Mouse (Mus musculus): ENCODE data around the gene Zgrf1. TPM values are rescaled to one million over a fixed set of nuclear protein-coding genes. Genes with fewer than 3 reads are reported as not detected.

Gene Zgrf1
- polyA plus RNA-seq, 1 experiment from 2014 or later, result 13.9 TPM

- peak; percentile 88 for DNase-seq (ENCODE audit: low spot score)
- Histone ChIP-seq H3K4me3 (ENCODE audit: low read depth, low read length) (peak overlapping the region; percentile 45), H3K9me3 (ENCODE audit: control insufficient read depth, low read length) (no peaks in the 10 kb centered on the region), H3K4me2 (peak overlapping the region; percentile 71), H3K36me3 (ENCODE audit: control insufficient read depth, insufficient read depth, low read length) (no peaks in the 10 kb centered on the region), H3K27me3 (replicated peaks; ENCODE audit: control insufficient read depth, insufficient read depth, low read length) (peaks cover 50% of the 10 kb centered on the region), H3K9ac (ENCODE audit: low read depth, low read length) (no peak overlapping the region), H3K27ac (ENCODE audit: low read depth, low read length) (no peak overlapping the region), H3K4me1 (replicated peaks; ENCODE audit: control insufficient read depth, insufficient read depth, low read length) (no peaks in the 10 kb centered on the region)
- peak; percentile 71 for ATAC-seq (replicated peaks; ENCODE audit: low FRiP score)
- 1% methylated on average over 36 of the region's 36 CpGs for WGBS
These were observed 72.0 kb downstream of the Zgrf1 start for GRCm38 (mm10) chr3:127625296-127625695.

GRCm38 (mm10) chr3:127625701-127626399 is 72.6 kb downstream of the Zgrf1 start:
- Histone ChIP-seq H3K4me3 (ENCODE audit: low read depth, low read length) (peak overlapping the region; percentile 45), H3K27me3 (replicated peaks; ENCODE audit: control insufficient read depth, insufficient read depth, low read length) (peaks cover 56% of the 10 kb centered on the region), H3K36me3 (ENCODE audit: control insufficient read depth, insufficient read depth, low read length) (no peaks in the 10 kb centered on the region), H3K9ac (ENCODE audit: low read depth, low read length) (no peak overlapping the region), H3K4me2 (peak overlapping the region; percentile 71), H3K27ac (ENCODE audit: low read depth, low read length) (no peak overlapping the region), H3K9me3 (ENCODE audit: control insufficient read depth, low read length) (no peaks in the 10 kb centered on the region), H3K4me1 (replicated peaks; ENCODE audit: control insufficient read depth, insufficient read depth, low read length) (no peaks in the 10 kb centered on the region)
- DNase-seq (ENCODE audit: low spot score) (peak; percentile 61), ATAC-seq (replicated peaks; ENCODE audit: low FRiP score) (no peak; the same call in 1 of the 2 replicates)
- 2% methylated on average over 28 of the region's 28 CpGs for WGBS

DNA sequence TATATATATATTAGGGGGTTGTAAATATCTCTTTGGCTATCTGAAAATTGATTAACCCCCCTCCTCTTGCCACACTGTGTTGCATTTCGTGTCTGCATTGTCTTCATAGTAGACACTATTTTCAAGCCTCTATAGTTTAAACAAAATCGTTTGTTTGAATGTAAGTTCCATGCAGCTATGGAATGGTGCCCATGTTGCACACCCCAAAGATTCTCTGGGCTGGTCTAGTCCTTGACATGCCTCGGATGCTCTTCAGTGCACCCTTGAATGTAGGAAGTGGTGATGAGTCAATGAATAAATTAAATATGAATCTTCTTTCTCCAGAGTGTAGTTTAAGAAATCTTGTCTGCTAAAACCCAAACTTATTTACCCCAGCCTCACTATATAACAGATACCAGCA is 73.2 kb downstream of the Zgrf1 start:
- ATAC-seq (replicated peaks; ENCODE audit: low FRiP score) (no peak), DNase-seq (ENCODE audit: low spot score) (no peak)
- Histone ChIP-seq H3K36me3 (ENCODE audit: control insufficient read depth, insufficient read depth, low read length) (no peaks in the 10 kb centered on the region), H3K27ac (ENCODE audit: low read depth, low read length) (no peak overlapping the region), H3K4me1 (replicated peaks; ENCODE audit: control insufficient read depth, insufficient read depth, low read length) (no peaks in the 10 kb centered on the region), H3K4me2 (no peak overlapping the region), H3K9ac (ENCODE audit: low read depth, low read length) (no peak overlapping the region), H3K4me3 (ENCODE audit: low read depth, low read length) (no peak overlapping the region), H3K27me3 (replicated peaks; ENCODE audit: control insufficient read depth, insufficient read depth, low read length) (peaks cover 63% of the 10 kb centered on the region), H3K9me3 (ENCODE audit: control insufficient read depth, low read length) (no peaks in the 10 kb centered on the region)
- 11% methylated on average over 3 of the region's 3 CpGs for WGBS

GRCm38 (mm10) chr3:127627151-127627955 is 74.1 kb downstream of the Zgrf1 start:
- H3K36me3 ChIP-seq (ENCODE audit: control insufficient read depth, insufficient read depth, low read length), result no peaks in the 10 kb centered on the region
- H3K4me1 ChIP-seq (replicated peaks; ENCODE audit: control insufficient read depth, insufficient read depth, low read length), result 0 out of 2 replicates have a peak, but pooled peaks cover 1% of the 10 kb centered on the region
- H3K27ac ChIP-seq (ENCODE audit: low read depth, low read length), result no peak overlapping the region
- H3K9me3 ChIP-seq (ENCODE audit: control insufficient read depth, low read length), result no peaks in the 10 kb centered on the region
- H3K4me2 ChIP-seq, result no peak overlapping the region
- WGBS, result 3% methylated on average over 28 of the region's 28 CpGs
- no peak overlapping the region for H3K4me3 ChIP-seq (ENCODE audit: low read depth, low read length)
- H3K27me3 ChIP-seq (replicated peaks; ENCODE audit: control insufficient read depth, insufficient read depth, low read length), result peaks cover 71% of the 10 kb centered on the region
- no peak overlapping the region for H3K9ac ChIP-seq (ENCODE audit: low read depth, low read length)
- ATAC-seq (replicated peaks; ENCODE audit: low FRiP score) (no peak), DNase-seq (ENCODE audit: low spot score) (peak; percentile 53)

DNA sequence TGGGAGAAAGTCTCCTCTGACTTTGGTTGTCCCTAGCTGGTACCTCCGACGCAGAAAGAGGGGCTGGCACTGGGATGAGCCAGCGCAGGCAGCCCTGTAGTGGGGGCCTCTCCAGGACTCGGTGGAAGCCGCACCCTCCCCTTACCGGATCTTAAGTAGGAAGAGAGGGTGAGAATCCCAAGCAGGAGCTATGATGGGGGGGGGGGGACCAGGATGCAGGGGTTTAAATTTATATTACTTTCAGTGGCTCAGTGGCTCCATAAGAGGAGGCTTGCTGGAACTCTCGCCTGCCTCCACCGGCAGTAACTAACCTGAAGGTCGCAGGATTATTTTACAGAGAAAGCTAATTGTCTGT is 74.6 kb downstream of the Zgrf1 start:
- no peak for ATAC-seq (replicated peaks; ENCODE audit: low FRiP score)
- WGBS, result 0% methylated on average over 9 of the region's 9 CpGs
- H3K4me2 ChIP-seq, result no peak overlapping the region

GRCm38 (mm10) chr3:127628311-127629184 is 75.3 kb downstream of the Zgrf1 start:
- Histone ChIP-seq H3K36me3 (ENCODE audit: control insufficient read depth, insufficient read depth, low read length) (no peaks in the 10 kb centered on the region), H3K4me3 (ENCODE audit: low read depth, low read length) (no peak overlapping the region), H3K4me2 (no peak overlapping the region), H3K27ac (ENCODE audit: low read depth, low read length) (no peak overlapping the region), H3K9me3 (ENCODE audit: control insufficient read depth, low read length) (no peaks in the 10 kb centered on the region), H3K9ac (ENCODE audit: low read depth, low read length) (no peak overlapping the region), H3K4me1 (replicated peaks; ENCODE audit: control insufficient read depth, insufficient read depth, low read length) (peaks cover 6% of the 10 kb centered on the region), H3K27me3 (replicated peaks; ENCODE audit: control insufficient read depth, insufficient read depth, low read length) (peaks cover 83% of the 10 kb centered on the region)
- ATAC-seq (replicated peaks; ENCODE audit: low FRiP score) (no peak), DNase-seq (ENCODE audit: low spot score) (peak; percentile 45)
- 4% methylated on average over 37 of the region's 37 CpGs for WGBS

More for the DNA sequence above, 74.6 kb downstream of the Zgrf1 start:
- peaks cover 77% of the 10 kb centered on the region for H3K27me3 ChIP-seq (replicated peaks; ENCODE audit: control insufficient read depth, insufficient read depth, low read length)
- H3K9me3 ChIP-seq (ENCODE audit: control insufficient read depth, low read length), result no peaks in the 10 kb centered on the region
- H3K9ac ChIP-seq (ENCODE audit: low read depth, low read length), result no peak overlapping the region
- no peak for DNase-seq (ENCODE audit: low spot score)
- H3K4me1 ChIP-seq (replicated peaks; ENCODE audit: control insufficient read depth, insufficient read depth, low read length), result 0 out of 2 replicates have a peak, but pooled peaks cover 2% of the 10 kb centered on the region
- no peak overlapping the region for H3K27ac ChIP-seq (ENCODE audit: low read depth, low read length)
- no peaks in the 10 kb centered on the region for H3K36me3 ChIP-seq (ENCODE audit: control insufficient read depth, insufficient read depth, low read length)
- H3K4me3 ChIP-seq (ENCODE audit: low read depth, low read length), result no peak overlapping the region

GRCm38 (mm10) chr3:127630190-127630589 is 76.9 kb downstream of the Zgrf1 start:
- no peak for DNase-seq (ENCODE audit: low spot score)
- ATAC-seq (replicated peaks; ENCODE audit: low FRiP score), result no peak
- no peak overlapping the region for H3K4me3 ChIP-seq (ENCODE audit: low read depth, low read length)
- H3K4me2 ChIP-seq, result no peak overlapping the region
- H3K36me3 ChIP-seq (ENCODE audit: control insufficient read depth, insufficient read depth, low read length), result no peaks in the 10 kb centered on the region
- no peaks in the 10 kb centered on the region for H3K9me3 ChIP-seq (ENCODE audit: control insufficient read depth, low read length)
- no peak overlapping the region for H3K9ac ChIP-seq (ENCODE audit: low read depth, low read length)
- 11% methylated on average over 1 of the region's 1 CpGs for WGBS
- H3K4me1 ChIP-seq (replicated peaks; ENCODE audit: control insufficient read depth, insufficient read depth, low read length), result peaks cover 16% of the 10 kb centered on the region
- no peak overlapping the region for H3K27ac ChIP-seq (ENCODE audit: low read depth, low read length)
- H3K27me3 ChIP-seq (replicated peaks; ENCODE audit: control insufficient read depth, insufficient read depth, low read length), result peaks cover 96% of the 10 kb centered on the region

GRCm38 (mm10) chr3:127630735-127631372 is 77.6 kb downstream of the Zgrf1 start:
- WGBS, result 6% methylated on average over 17 of the region's 17 CpGs
- no peak for ATAC-seq (replicated peaks; ENCODE audit: low FRiP score)
- Histone ChIP-seq H3K9me3 (ENCODE audit: control insufficient read depth, low read length) (no peaks in the 10 kb centered on the region), H3K4me1 (replicated peaks; ENCODE audit: control insufficient read depth, insufficient read depth, low read length) (peaks cover 16% of the 10 kb centered on the region), H3K9ac (ENCODE audit: low read depth, low read length) (no peak overlapping the region), H3K27ac (ENCODE audit: low read depth, low read length) (no peak overlapping the region), H3K4me3 (ENCODE audit: low read depth, low read length) (no peak overlapping the region; the same call in 1 of the 2 replicates), H3K27me3 (replicated peaks; ENCODE audit: control insufficient read depth, insufficient read depth, low read length) (peaks cover 96% of the 10 kb centered on the region), H3K36me3 (ENCODE audit: control insufficient read depth, insufficient read depth, low read length) (no peaks in the 10 kb centered on the region), H3K4me2 (no peak overlapping the region)
- DNase-seq (ENCODE audit: low spot score), result no peak

Data from liver, embryonic 11.5 days (tissue).